Mouse (Mus musculus) liver, embryonic 14.5 days (tissue): ENCODE measurements at regions not wholly inside any gene's neighbourhood (a gene's known extent, or its start where the extent isn't known, plus 50 kb on each side); places are given as distances from the start of the nearest gene placed in this dataset.

Experiments
- CTCF ChIP-seq: IDR thresholded peaks from 2 replicates; pipeline ENCODE4 v1.5.1; 2016; ENCODE audit warnings: antibody characterized with exemption, low read depth, control low read depth
- EP300 ChIP-seq: IDR thresholded peaks from 2 replicates; pipeline ENCODE4 v1.6.1; 2016; ENCODE audit warnings: antibody characterized with exemption, low read depth

GRCm38 (mm10) chr1:81794771-81795170 lies 438.1 kb upstream of the Gm9747 start:
- no peak for TF ChIP-seq CTCF
- TF ChIP-seq EP300, result no peak
